Mouse (Mus musculus) liver, embryonic 11.5 days (tissue): ENCODE data around the gene Pfdn6. TPM values are rescaled to one million over a fixed set of nuclear protein-coding genes. Genes with fewer than 3 reads are reported as not detected.
A peak's percentile ranks its signal among the peaks of the same experiment; 100 is the strongest.
"Not testable (repeated sequence)": the region's sequence is repeated elsewhere in the genome, so short reads cannot be mapped to it uniquely, and the experiment has no call there.

Experiments used
- ATAC-seq: fragments of 200-750 bp; cut with Nextera tagmentation; replicated peaks from 2 replicates; pipeline ENCODE4 v1.8.0; 2017; ENCODE audit warnings: moderate number of reproducible peaks, mild to moderate bottlenecking, moderate TSS enrichment, moderate library complexity; ENCODE audit not compliant: low FRiP score
- DNase-seq: peaks from one replicate; pipeline ENCODE4 v3.0.0-alpha.2; 2017; ENCODE audit warnings: low spot score
- H3K27ac ChIP-seq: fragments of 300-500 bp; sonication (generic); 2 replicates; pipeline ENCODE4 v1.5.1; 2014; ENCODE audit warnings: mild to moderate bottlenecking, low read depth, low read length, control low read depth
- H3K27me3 ChIP-seq: fragments of 300-500 bp; sonication (generic); replicated peaks from 2 replicates; pipeline ENCODE4 v1.6.1; 2014; ENCODE audit warnings: low read length, mixed read lengths; ENCODE audit not compliant: control insufficient read depth, insufficient read depth
- H3K36me3 ChIP-seq: fragments of 300-500 bp; sonication (generic); 2 replicates; pipeline ENCODE4 v1.6.1; 2014; ENCODE audit warnings: mild to moderate bottlenecking, low read length, moderate library complexity, mixed read lengths; ENCODE audit not compliant: control insufficient read depth, insufficient read depth
- H3K4me1 ChIP-seq: fragments of 300-500 bp; sonication (generic); replicated peaks from 2 replicates; pipeline ENCODE4 v1.6.1; 2014; ENCODE audit warnings: low read length, mixed read lengths; ENCODE audit not compliant: control insufficient read depth, insufficient read depth
- H3K4me2 ChIP-seq: fragments of 300-500 bp; sonication (generic); 2 replicates; pipeline ENCODE4 v1.6.1; 2014; ENCODE audit warnings: mild to moderate bottlenecking, control low read depth, moderate library complexity
- H3K4me3 ChIP-seq: fragments of 300-500 bp; sonication (generic); 2 replicates; pipeline ENCODE4 v1.5.1; 2014; ENCODE audit warnings: low read depth, low read length, control low read depth
- H3K9ac ChIP-seq: fragments of 300-500 bp; sonication (generic); 2 replicates; pipeline ENCODE4 v1.6.1; 2014; ENCODE audit warnings: low read depth, low read length, control low read depth
- H3K9me3 ChIP-seq: fragments of 300-500 bp; sonication (generic); 2 replicates; pipeline ENCODE4 v1.6.1; 2016; ENCODE audit warnings: low read length, inconsistent platforms, mixed read lengths; ENCODE audit not compliant: control insufficient read depth
- WGBS: fragments of 180-500 bp; shearing (Covaris S2); extraction: QIAGEN DNeasy Blood & Tissue Kit; methylation state at CpG from one replicate; pipeline ENCODE4 v1.1.7; 2014; 5-methylcytosine and 5-hydroxymethylcytosine counted together
- polyA plus RNA-seq: library from polyadenylated mRNA; unstranded; fragments of >200 nt; fragmentation: Nextera tagmentation; extraction: Ambion mirVana; gene quantifications from 2 replicates; pipeline ENCODE4 v1.2.1, GENCODE M21; 2014

The Pfdn6 gene
- polyA plus RNA-seq, 1 experiment from 2014 or later, result 286 TPM

DNA sequence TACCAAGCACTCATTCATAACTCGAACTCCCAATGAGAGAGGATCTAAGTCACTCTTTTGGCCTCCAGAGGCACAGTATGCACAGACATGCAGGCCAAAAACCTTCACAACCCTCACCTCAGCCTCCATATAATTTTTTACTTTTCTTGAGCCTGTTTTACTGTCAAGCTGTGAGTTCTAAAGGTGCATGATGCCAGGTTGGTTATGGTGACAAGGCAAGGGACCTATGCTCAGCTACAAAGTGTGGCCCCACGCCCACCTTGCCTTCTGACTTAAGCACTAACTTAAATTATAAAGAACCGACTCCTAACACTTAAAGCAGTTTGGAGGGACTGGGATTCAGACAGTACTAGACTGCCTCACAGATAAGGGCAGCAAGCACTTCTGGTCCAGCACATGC lies 13.2 kb upstream of the Pfdn6 start:
- Histone ChIP-seq H3K27me3 (no peaks in the 10 kb centered on the region), H3K4me1 (peaks cover 50% of the 10 kb centered on the region), H3K9ac (peak overlapping the region; percentile 97), H3K9me3 (no peaks in the 10 kb centered on the region), H3K36me3 (peaks cover 34% of the 10 kb centered on the region), H3K27ac (peak overlapping the region; percentile 90), H3K4me2 (peak overlapping the region; percentile 100), H3K4me3 (peak overlapping the region; percentile 85)
- no peak for ATAC-seq
- DNase-seq, result no peak
- WGBS, result 61% methylated on average over 3 of the region's 3 CpGs

DNA sequence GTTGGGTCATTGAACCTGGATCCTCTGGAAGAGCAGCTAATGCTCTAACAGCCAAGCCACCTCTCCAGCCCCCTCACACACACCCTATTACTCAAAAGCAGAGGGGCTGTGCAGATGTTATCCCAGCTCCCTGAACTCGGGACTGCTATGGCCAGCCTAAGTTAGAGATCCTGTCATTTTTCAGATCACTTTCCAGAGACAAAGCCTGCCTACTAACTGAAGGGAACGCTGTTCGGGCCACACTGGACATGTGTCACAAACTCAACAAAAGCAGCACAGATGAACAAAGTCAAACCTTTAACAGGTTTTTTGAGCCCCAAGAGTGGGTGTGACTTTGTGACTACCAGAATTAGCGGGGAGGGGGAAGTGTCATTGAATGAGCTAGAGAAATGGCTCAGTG lies 12.7 kb upstream of the Pfdn6 start:
- Histone ChIP-seq H3K27ac (peak overlapping the region; percentile 90), H3K4me3 (peak overlapping the region; percentile 85), H3K4me2 (peak overlapping the region; percentile 100), H3K36me3 (peaks cover 34% of the 10 kb centered on the region), H3K9me3 (no peaks in the 10 kb centered on the region), H3K27me3 (no peaks in the 10 kb centered on the region), H3K9ac (peak overlapping the region; percentile 97), H3K4me1 (peaks cover 50% of the 10 kb centered on the region)
- WGBS, result 64% methylated on average over 4 of the region's 4 CpGs
- ATAC-seq (no peak), DNase-seq (no peak)

DNA sequence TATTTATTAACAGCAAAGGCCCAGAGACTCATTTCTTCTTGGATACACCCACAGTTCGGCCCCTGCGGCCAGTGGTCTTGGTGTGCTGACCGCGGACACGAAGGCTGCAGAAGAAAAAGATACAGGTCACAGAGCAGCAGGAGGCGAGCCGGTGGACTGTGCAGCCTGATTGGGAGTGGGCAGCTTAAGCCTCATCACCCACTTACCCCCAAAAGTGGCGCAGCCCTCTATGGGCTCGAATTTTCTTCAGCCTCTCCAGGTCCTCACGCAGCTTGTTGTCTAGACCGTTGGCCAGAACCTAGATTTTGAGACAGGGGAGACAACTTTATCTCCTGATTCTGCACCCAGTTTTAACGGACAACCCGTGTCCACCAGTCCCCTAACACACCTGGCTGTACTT lies 11.9 kb upstream of the Pfdn6 start:
- 66% methylated on average over 13 of the region's 13 CpGs for WGBS
- not testable (repeated sequence) for DNase-seq, ATAC-seq, H3K27me3 ChIP-seq, H3K9me3 ChIP-seq
- H3K4me3 ChIP-seq, result peak overlapping the region; percentile 85
- H3K9ac ChIP-seq, result peak overlapping the region; percentile 97; the same call in 1 of the 2 replicates
- H3K27ac ChIP-seq, result peak overlapping the region; percentile 90
- peaks cover 38% of the 10 kb centered on the region for H3K36me3 ChIP-seq
- peak overlapping the region; percentile 100 for H3K4me2 ChIP-seq
- H3K4me1 ChIP-seq, result peaks cover 48% of the 10 kb centered on the region

DNA sequence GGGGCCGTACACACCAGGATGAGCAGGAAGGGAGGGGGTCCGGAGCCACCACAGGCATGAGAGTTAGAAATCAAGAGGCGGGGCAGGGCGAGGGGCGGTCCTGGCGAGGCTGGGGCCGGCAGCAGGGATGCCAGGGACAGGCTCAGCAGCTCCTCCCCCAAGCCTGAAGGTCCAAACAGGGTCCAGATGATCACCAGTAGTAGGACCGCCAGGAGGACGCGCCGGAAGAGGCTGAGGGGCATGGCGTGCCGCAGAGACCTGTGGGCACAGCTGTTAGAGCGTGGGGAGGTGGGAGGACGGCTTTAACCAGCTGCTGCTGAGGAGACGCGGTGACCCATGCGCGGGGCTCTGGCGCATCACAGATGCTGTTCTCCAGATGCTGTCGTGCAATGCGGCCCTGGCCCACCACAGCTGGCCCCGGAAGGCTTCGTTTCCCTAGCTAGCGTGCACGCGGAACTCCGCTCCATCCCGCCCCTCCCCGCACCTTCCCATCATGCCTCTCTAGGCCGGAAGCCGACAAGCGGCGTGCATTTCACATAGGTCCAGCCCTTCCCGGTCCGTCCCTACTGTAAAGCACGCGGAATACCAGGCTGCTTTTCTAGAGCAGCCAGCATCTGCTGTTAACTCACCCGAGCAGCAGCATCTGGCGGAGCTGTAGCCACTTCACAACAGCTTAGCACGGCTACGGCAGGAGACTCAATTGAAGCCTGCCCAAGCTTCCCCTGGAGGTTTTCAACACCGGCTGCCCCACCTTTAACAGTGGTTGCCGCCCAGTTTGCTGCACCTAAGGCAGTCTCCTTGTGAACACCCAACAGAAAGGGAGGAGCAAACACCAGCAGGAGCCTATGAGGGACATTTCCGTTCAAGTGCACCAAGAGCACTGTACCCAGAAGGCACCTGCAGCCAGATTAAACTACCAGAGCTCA lies 11.1 kb upstream of the Pfdn6 start, which contains the start of gene B3galt4:
Gene B3galt4 (minus strand): TSS at position 468 of the 926 bp plus-strand sequence.
- peaks cover 38% of the 10 kb centered on the region for H3K36me3 ChIP-seq
- peak within 1 kb of the TSS; percentile 90 for H3K27ac ChIP-seq
- H3K9ac ChIP-seq, result peak within 1 kb of the TSS; percentile 97
- WGBS, result under 1% methylated on average over 45 of the region's 45 CpGs
- peak within 1 kb of the TSS; percentile 85 for H3K4me3 ChIP-seq
- H3K27me3 ChIP-seq, result no peaks in the 10 kb centered on the region
- no peaks in the 10 kb centered on the region for H3K9me3 ChIP-seq
- peaks cover 48% of the 10 kb centered on the region for H3K4me1 ChIP-seq
- peak; percentile 80 for ATAC-seq
- DNase-seq, result peak; percentile 92
- H3K4me2 ChIP-seq, result peak within 1 kb of the TSS; percentile 100

DNA sequence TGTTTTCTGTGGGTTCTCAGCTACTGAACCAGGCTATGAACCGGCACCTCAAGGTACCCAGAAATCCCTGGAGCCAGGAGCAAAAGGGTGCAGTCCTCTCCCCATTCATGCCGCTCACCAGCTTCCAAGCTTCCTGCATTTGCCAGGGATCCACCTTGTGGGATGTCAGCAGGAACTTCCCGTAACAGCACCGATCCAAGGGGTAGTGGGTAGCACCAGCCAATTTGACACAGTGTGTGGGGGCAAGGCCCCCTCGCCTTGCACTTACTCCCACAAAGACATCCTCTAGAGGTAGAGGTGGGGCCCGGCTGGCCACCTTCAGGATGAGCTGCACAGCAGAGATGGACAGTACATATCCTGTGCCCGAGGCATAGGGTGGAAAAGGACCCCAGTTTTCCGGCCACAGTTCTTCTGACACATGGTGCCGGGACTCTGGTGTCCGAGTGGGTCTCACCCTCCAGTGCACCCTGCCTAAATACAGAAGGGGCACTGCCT lies 10.0 kb upstream of the Pfdn6 start:
- no peaks in the 10 kb centered on the region for H3K27me3 ChIP-seq
- peak overlapping the region; percentile 90 for H3K27ac ChIP-seq
- DNase-seq (no peak), ATAC-seq (no peak)
- peaks cover 48% of the 10 kb centered on the region for H3K4me1 ChIP-seq
- peak overlapping the region; percentile 72 for H3K9ac ChIP-seq
- peaks cover 41% of the 10 kb centered on the region for H3K36me3 ChIP-seq
- H3K4me2 ChIP-seq, result peak overlapping the region; percentile 100
- 70% methylated on average over 10 of the region's 10 CpGs for WGBS
- no peaks in the 10 kb centered on the region for H3K9me3 ChIP-seq
- H3K4me3 ChIP-seq, result peak overlapping the region; percentile 85

DNA sequence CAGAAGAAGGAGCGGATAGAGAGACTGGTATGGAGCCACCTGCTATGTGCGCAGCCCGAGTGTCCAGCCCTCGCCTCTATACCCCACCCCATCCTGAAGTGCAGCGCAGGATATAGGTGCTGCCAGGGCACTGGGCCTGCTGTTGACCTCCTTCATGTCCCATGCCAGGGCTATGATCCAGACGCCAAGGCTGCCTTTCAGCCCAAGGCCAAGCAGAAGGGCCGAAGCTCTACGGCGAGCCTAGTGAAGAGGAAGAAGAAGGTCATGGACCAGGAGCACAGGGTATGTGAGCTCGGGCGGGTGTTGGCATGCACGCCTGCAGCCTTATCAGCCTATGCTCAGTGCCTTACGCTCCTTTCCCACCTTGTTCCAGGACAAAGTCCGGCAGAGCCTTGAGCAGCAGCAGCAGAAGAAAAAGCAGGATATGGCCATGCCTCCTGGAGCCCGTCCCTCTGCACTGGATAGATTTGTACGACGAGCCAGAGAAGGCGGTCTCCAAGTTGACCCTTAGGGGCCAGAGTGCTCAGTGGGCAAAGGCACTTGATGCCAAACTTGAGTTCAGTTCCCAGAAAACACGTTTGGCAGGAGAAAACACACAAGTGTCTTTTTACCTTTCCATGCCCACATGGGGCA lies 8.9 kb upstream of the Pfdn6 start:
- peaks cover 42% of the 10 kb centered on the region for H3K4me1 ChIP-seq
- no peaks in the 10 kb centered on the region for H3K27me3 ChIP-seq
- peaks cover 44% of the 10 kb centered on the region for H3K36me3 ChIP-seq
- H3K9ac ChIP-seq, result no peak overlapping the region
- no peak for ATAC-seq
- no peak overlapping the region for H3K4me2 ChIP-seq
- H3K27ac ChIP-seq, result no peak overlapping the region
- no peak for DNase-seq
- no peak overlapping the region for H3K4me3 ChIP-seq
- H3K9me3 ChIP-seq, result no peaks in the 10 kb centered on the region
- WGBS, result 86% methylated on average over 19 of the region's 19 CpGs

DNA sequence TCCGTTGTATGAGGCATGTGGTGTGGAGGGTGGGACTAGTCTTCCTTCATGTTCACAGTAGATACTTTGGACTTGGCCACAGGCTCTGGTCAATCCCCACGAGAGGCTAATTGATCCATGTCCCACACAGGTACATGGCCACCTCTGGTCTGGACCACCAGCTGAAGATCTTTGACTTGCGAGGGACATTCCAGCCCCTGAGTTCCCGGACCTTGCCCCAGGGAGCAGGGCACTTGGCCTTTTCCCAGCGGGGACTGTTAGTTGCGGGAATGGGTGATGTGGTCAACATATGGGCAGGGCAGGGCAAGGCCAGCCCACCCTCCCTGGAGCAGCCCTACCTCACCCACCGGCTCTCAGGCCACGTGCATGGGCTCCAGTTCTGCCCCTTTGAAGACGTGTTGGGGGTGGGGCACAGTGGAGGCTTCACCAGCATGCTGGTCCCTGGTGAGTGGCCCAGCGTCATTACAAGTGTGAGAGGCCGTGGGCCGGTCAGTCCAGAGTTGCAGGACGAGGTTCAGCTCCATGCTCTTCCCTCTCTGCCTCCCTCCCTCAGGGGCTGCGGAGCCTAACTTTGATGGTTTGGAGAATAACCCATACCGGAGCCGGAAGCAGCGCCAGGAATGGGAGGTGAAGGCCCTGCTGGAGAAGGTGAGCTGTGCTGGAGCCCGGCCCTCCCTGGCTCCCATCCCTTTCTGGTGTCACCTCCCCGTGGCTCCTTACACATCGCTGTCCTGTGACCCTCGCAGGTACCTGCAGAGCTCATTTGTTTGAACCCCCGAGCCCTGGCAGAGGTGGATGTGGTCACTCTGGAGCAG lies 8.2 kb upstream of the Pfdn6 start:
- WGBS, result 88% methylated on average over 22 of the region's 22 CpGs
- Histone ChIP-seq H3K4me3 (no peak overlapping the region), H3K36me3 (peaks cover 44% of the 10 kb centered on the region), H3K9ac (no peak overlapping the region), H3K4me2 (no peak overlapping the region), H3K27ac (no peak overlapping the region), H3K4me1 (peaks cover 34% of the 10 kb centered on the region), H3K27me3 (no peaks in the 10 kb centered on the region), H3K9me3 (no peaks in the 10 kb centered on the region)
- no peak for DNase-seq
- no peak for ATAC-seq

DNA sequence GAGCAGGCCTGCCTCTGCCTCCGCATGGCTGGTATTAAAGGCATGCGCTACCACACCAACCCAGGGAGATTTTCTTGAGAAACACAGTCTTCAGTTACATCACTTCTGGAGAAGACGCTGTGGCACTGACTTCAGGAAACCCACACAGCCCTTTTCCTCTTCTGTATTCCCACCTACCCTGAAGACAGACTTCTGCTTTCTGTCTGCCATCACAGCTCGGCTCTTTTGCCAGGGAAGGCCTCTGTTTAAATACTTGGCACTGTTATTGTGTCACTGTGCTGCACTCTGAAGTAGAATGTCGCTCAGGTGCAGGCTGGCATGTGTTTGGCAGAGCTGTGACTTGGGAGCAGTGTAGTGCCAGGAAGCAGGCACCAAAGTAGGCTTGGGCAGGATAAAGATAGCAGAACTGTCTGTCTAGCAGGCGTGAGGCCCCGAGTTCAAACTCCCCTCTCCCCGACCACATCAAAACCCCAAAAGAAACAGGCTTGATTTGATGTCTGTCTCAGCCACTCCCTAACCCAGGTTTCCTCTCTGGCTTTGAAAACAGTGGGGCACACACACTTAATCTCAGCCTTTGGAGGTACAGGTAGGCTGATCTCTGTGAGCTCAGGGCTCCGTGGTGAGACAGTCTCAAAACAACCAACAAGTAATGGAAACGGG lies 7.4 kb upstream of the Pfdn6 start:
- DNase-seq (no peak), ATAC-seq (no peak)
- 76% methylated on average over 10 of the region's 10 CpGs for WGBS
- H3K36me3 ChIP-seq, result peaks cover 41% of the 10 kb centered on the region
- H3K9me3 ChIP-seq, result no peaks in the 10 kb centered on the region
- H3K27ac ChIP-seq, result no peak overlapping the region
- no peaks in the 10 kb centered on the region for H3K27me3 ChIP-seq
- no peak overlapping the region for H3K9ac ChIP-seq
- peaks cover 27% of the 10 kb centered on the region for H3K4me1 ChIP-seq
- no peak overlapping the region; the same call in 1 of the 2 replicates for H3K4me2 ChIP-seq
- H3K4me3 ChIP-seq, result no peak overlapping the region
